Mouse (Mus musculus): Measurements from ENCODE around the gene Slc4a8. TPM values are rescaled to one million over a fixed set of nuclear protein-coding genes. Genes with fewer than 3 reads are reported as not detected.

Slc4a8 gene
- total RNA-seq, 2 experiments from 2014 or later, result 0.76 to 2.0 TPM

Other genes with a start within 250 kb of the Slc4a8 start
- gene Tfcp2, start 209.7 kb upstream of the Slc4a8 start, total RNA-seq (2021), result 10 to 100 TPM; 11.3 to 11.5 TPM
- gene Pou6f1, start 161.8 kb upstream of the Slc4a8 start, total RNA-seq (2021), result 10 to 100 TPM; 13.8 to 17.7 TPM
- 10 to 100 TPM; 71.6 to 73.4 TPM for gene Dazap2, start 146.4 kb upstream of the Slc4a8 start, total RNA-seq (2021)
- gene Smagp, start 124.8 kb upstream of the Slc4a8 start, total RNA-seq (2021), result 1 to 10 TPM; 2.4 to 4.6 TPM
- under 1 TPM; 0.37 to 0.50 TPM for gene Bin2, start 92.2 kb upstream of the Slc4a8 start, total RNA-seq (2021)
- 1 to 10 TPM; 1.2 TPM for gene Cela1, start 73.8 kb upstream of the Slc4a8 start, total RNA-seq (2021)
- gene Galnt6, start 32.4 kb upstream of the Slc4a8 start, total RNA-seq (2021), result under 1 TPM in 1 of 2 experiments, not detected in 1; 0.12 TPM
- gene Scn8a, start 108.1 kb downstream of the Slc4a8 start, total RNA-seq (2021), result under 1 TPM; 0.07 to 0.37 TPM

Measured in gastrocnemius, adult 18-20 months (tissue).